30 mouse cellular contexts compared by ENCODE assay signal in genomic region chr9:60972201-60972910, GRCm38 (mm10).
DNase-seq lines count a peak whose midpoint lies in the region; ATAC-seq lines count a peak whose summit lies in the region.
"Had no signal": no experiment of that assay in that cellular context is flagged by ENCODE, and none has a peak within 500 bp of the region (broad histone marks: within the 10 kb centered on the region; RNA-seq: fewer than 3 reads in every experiment).

No protein-coding gene starts in this region.

- no peak overlapping the region for H3K9ac ChIP-seq in hindbrain, embryonic 16.5 days (ENCODE audit: low read depth, low read length)
- no peak overlapping the region for H3K9ac ChIP-seq in hindbrain, embryonic 12.5 days
- H3K9ac ChIP-seq: embryonic facial prominence, embryonic 12.5 days; hindbrain, embryonic 14.5 days; intestine, embryonic 15.5 days; limb, embryonic 13.5 days; liver, embryonic 12.5 days; midbrain, embryonic 12.5 days; neural tube, embryonic 13.5 days; stomach, embryonic 15.5 days had no signal

- ATAC-seq in hindbrain, embryonic 16.5 days: peak; percentile 42; the same call in 1 of the 2 replicates
- ATAC-seq in hindbrain, embryonic 12.5 days (ENCODE audit: low FRiP score): no peak
- peak; percentile 93 for ATAC-seq in megakaryocyte, adult 5-6 weeks (ENCODE audit: poor library complexity, severe bottlenecking)
- ATAC-seq: CD4-positive, CD25-positive, alpha-beta regulatory T cell, adult 4 months; forebrain, embryonic 16.5 days; intestine, embryonic 15.5 days; liver, embryonic 12.5 days had no signal

- 50% methylated on average over 9 of the region's 9 CpGs for WGBS in hindbrain, embryonic 16.5 days
- 70% methylated on average over 9 of the region's 9 CpGs for WGBS in hindbrain, embryonic 12.5 days

- no peak overlapping the region for H3K4me2 ChIP-seq in hindbrain, embryonic 16.5 days (ENCODE audit: low read length)
- no peak overlapping the region for H3K4me2 ChIP-seq in hindbrain, embryonic 12.5 days (replicated peaks)
- H3K4me2 ChIP-seq: embryonic facial prominence, embryonic 12.5 days; heart, embryonic 11.5 days; hindbrain, embryonic 14.5 days; intestine, embryonic 15.5 days; limb, embryonic 13.5 days; liver, embryonic 12.5 days; midbrain, embryonic 12.5 days; neural tube, embryonic 13.5 days; stomach, embryonic 15.5 days had no signal

- no peaks in the 10 kb centered on the region for H3K36me3 ChIP-seq in hindbrain, embryonic 16.5 days (ENCODE audit: control insufficient read depth, insufficient read depth, low read length)
- H3K36me3 ChIP-seq in hindbrain, embryonic 12.5 days: no peaks in the 10 kb centered on the region
- H3K36me3 ChIP-seq: embryonic facial prominence, embryonic 12.5 days; G1E; intestine, embryonic 15.5 days; limb, embryonic 13.5 days; liver, embryonic 12.5 days; midbrain, embryonic 12.5 days; neural tube, embryonic 13.5 days; stomach, embryonic 15.5 days had no signal

- H3K9me3 ChIP-seq in hindbrain, embryonic 16.5 days (ENCODE audit: control insufficient read depth, low read length): no peaks in the 10 kb centered on the region
- H3K9me3 ChIP-seq in hindbrain, embryonic 12.5 days (replicated peaks): no peaks in the 10 kb centered on the region
- H3K9me3 ChIP-seq: embryonic facial prominence, embryonic 12.5 days; G1E; intestine, embryonic 15.5 days; limb, embryonic 13.5 days; liver, embryonic 12.5 days; midbrain, embryonic 12.5 days; neural tube, embryonic 13.5 days; stomach, embryonic 15.5 days had no signal

- H3K4me1 ChIP-seq in hindbrain, embryonic 16.5 days (ENCODE audit: control insufficient read depth, insufficient read depth, low read depth, low read length): no peaks in the 10 kb centered on the region; the same call in 1 of the 2 replicates
- peaks cover 7% of the 10 kb centered on the region; the same call in 1 of the 2 replicates for H3K4me1 ChIP-seq in hindbrain, embryonic 12.5 days
- H3K4me1 ChIP-seq: liver, embryonic 12.5 days; neural tube, embryonic 13.5 days; stomach, embryonic 15.5 days had no signal

- H3K27ac ChIP-seq in hindbrain, embryonic 16.5 days (ENCODE audit: low read depth, low read length): no peak overlapping the region
- H3K27ac ChIP-seq in hindbrain, embryonic 12.5 days: no peak overlapping the region
- H3K27ac ChIP-seq: embryonic facial prominence, embryonic 12.5 days; hindbrain, embryonic 14.5 days; intestine, embryonic 15.5 days; limb, embryonic 13.5 days; liver, embryonic 12.5 days; midbrain, embryonic 12.5 days; neural tube, embryonic 13.5 days; stomach, embryonic 15.5 days had no signal

- no peak overlapping the region for H3K4me3 ChIP-seq in hindbrain, embryonic 16.5 days (ENCODE audit: low read length)
- no peak overlapping the region for H3K4me3 ChIP-seq in hindbrain, embryonic 12.5 days
- H3K4me3 ChIP-seq: embryonic facial prominence, embryonic 12.5 days; intestine, embryonic 15.5 days; limb, embryonic 13.5 days; liver, embryonic 12.5 days; midbrain, embryonic 12.5 days; neural tube, embryonic 13.5 days; stomach, embryonic 15.5 days had no signal

- H3K27me3 ChIP-seq in hindbrain, embryonic 16.5 days (replicated peaks; ENCODE audit: control insufficient read depth, insufficient read depth, low read length): 0 out of 2 replicates have a peak, but pooled peaks cover 2% of the 10 kb centered on the region
- H3K27me3 ChIP-seq in hindbrain, embryonic 12.5 days: no peaks in the 10 kb centered on the region; the same call in none of the 2 replicates
- H3K27me3 ChIP-seq: embryonic facial prominence, embryonic 12.5 days; intestine, embryonic 15.5 days; limb, embryonic 13.5 days; liver, embryonic 12.5 days; stomach, embryonic 15.5 days had no signal

- intact Hi-C loops in heart, postnatal 25 days (cut with DNase I): no loop called here

- peak; percentile 54 to 78 for DNase-seq in cerebellum, postnatal 10 days
- no peak for DNase-seq in cerebellum, adult 18-20 months
- DNase-seq in Muller cell, postnatal 12 days (ENCODE audit: inconsistent ontology term): peak; percentile 9
- no peak for DNase-seq in heart, adult 18-20 months
- DNase-seq in heart, postnatal 25 days (ENCODE audit: low spot score): no peak
- DNase-seq: adrenal gland, postnatal 25 days; cerebellum, postnatal 25 days; kidney, adult 9 months; kidney, postnatal 25 days; layer of hippocampus, postnatal 36 days; lung, adult 18-20 months; lung, postnatal 10 days; right cerebral cortex, postnatal 4 days; thymus, adult 18-20 months; thymus, postnatal 36 days had no signal

Comparison
In these comparisons a context has a peak if more than half of its experiments do, and no peak if none do; other contexts are left out.
1. DNase-seq: peak in cerebellum, postnatal 10 days (2 of 2) and Muller cell, postnatal 12 days (single experiment); none in cerebellum, adult 18-20 months (0 of 2), heart, adult 18-20 months (0 of 2) and heart, postnatal 25 days (single experiment).